Mouse (Mus musculus) CD4-positive naive resting alpha-beta T cell, adult 57 days (primary cell): ENCODE data around the gene Zfp810. TPM values are rescaled to one million over a fixed set of nuclear protein-coding genes. Genes with fewer than 3 reads are reported as not detected.

ENCODE experiments used
- total RNA-seq: library from RNA; stranded (reverse); gene quantifications from one replicate; pipeline ENCODE4 v1.2.4, GENCODE M21; 2023

Zfp810 gene
- total RNA-seq: 12.8 TPM

DNA sequence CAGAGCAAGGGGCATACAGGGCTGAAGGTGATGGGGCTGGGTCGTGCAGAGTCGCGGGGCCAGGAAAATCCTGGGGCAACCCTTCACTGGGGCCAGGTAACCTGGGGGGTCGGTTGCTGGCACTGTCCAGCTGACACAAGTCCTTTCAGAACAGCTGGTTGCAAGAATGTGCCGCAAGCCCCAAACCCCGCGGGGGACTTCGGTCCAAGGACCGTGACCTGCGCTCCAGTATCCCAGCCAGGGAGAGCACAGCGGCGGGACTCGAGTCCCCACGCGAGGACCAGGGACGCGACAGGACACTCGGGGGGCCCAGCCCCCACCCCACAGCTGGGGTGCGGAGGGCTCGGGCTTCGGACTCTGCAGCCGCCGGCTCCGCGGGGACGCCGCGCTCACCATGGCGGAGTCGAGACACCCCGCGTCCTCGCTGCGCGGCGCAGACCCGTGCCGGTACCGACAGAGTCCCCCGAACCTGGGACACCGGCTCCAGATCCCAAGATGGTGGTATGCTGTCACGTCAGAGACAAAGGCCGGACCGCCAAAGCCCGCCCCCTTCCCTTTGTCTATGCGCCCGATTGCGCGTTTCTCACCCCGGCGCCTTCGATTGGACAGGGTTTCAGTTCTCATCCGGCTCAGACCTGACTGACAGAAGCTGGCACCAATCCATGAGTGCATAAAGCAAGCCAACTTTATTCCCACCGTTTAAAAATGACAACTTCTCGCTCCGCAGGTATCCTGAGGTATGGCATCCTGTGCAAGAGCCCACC, at the start of gene Zfp810:
Gene Zfp810 (minus strand): TSS at position 493 of the 764 bp plus-strand sequence.

DNA sequence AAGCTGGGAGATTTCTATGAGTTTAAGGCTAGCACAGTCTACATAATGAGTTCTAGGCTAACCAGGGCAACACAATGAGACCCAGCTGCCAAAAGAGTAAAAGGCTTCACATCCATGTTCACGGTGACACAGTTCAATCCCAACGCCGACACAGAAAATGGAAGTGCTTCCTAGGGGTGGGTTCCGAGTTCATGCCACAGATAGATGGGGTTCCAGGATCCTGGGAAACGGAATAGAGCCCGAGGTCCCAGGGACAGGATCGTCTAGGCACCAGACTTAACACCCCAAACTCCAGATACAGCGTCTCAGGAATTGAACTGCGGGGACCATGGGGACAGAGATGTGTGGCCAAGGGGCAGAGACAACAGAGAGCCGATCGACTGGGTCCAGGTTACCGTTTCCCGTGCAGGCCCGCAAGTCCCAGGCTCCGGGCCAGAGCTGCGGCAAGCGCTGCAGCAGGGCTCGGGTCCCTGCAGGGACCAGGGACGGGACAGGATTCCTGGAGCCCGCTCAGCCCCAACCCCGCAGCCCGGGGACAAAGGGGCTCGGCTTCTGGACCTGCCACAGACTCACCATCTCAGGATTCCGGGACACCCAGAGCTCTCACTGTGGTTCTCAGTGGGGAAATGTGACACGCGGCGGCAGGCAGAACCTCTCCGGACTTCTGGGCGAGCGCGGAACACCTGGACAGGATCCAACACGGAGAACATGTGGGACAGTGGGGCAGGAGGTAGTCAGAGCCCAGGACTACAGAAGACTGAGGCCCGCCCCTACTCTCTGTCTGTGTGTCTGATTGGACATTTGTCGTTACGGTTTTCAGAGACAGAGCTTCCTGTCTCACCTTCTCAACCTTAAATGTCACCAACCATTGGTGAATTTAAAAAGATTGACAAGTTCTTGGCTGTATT, 48.0 kb downstream of the Zfp810 start, which contains the start of gene Zfp599:
Gene Zfp599 (minus strand): TSS at position 712 of the 908 bp plus-strand sequence.

Other genes starting within 250 kb of the Zfp810 start
- not detected for gene Gm49318, start 236.4 kb downstream of the Zfp810 start, total RNA-seq
- 28.7 TPM for gene Zfp653, start 236.3 kb downstream of the Zfp810 start, total RNA-seq
- gene Ecsit, start 222.2 kb downstream of the Zfp810 start, total RNA-seq: 29.4 TPM
- gene Cnn1, start 208.4 kb downstream of the Zfp810 start, total RNA-seq: not detected
- 32.2 TPM for gene Elof1, start 190.5 kb downstream of the Zfp810 start, total RNA-seq
- gene Acp5, start 171.9 kb downstream of the Zfp810 start, total RNA-seq: 202 TPM
- gene Pigyl, start 150.8 kb downstream of the Zfp810 start, total RNA-seq: 19.9 TPM
- gene Zfp872, start 119.6 kb downstream of the Zfp810 start, total RNA-seq: not detected
- 36.4 TPM for gene Zfp809, start 81.9 kb downstream of the Zfp810 start, total RNA-seq
- 2.5 TPM for gene Zfp599, start 47.8 kb downstream of the Zfp810 start, total RNA-seq
- 0.44 TPM for gene Anln, start 81.5 kb upstream of the Zfp810 start, total RNA-seq
- 0.27 TPM for gene 9530077C05Rik, start 103.9 kb upstream of the Zfp810 start, total RNA-seq
- gene Gm17545, start 146.6 kb upstream of the Zfp810 start, total RNA-seq: not detected
- 80.0 TPM for gene Rp9, start 162.1 kb upstream of the Zfp810 start, total RNA-seq
- 34.1 TPM for gene Bbs9, start 168.1 kb upstream of the Zfp810 start, total RNA-seq